ENCODE assay signal across 9 mouse cellular contexts in the genomic region with DNA sequence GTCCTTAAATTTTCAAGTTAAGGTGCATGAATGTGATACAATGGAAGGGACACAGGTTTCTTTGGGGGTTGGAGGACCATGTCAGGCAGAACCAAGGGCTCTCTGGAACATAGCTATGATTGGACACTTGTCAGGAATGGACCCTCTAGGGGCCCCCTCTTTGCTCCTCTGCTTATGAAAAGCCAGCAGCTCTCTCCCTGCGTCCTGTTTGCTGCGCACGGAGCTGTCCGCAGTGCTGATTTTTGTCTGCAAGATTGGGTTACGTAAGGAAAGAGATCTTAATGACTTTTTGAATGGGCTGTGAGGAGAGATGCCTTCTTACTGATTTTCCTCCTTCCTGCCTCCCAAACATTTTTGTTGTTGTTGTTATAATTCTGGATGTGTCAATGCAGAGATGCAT. TPM values are rescaled to one million over a fixed set of nuclear protein-coding genes. Genes with fewer than 3 reads are reported as not detected.
A peak's percentile ranks its signal among the peaks of the same experiment; 100 is the strongest.
DNase-seq lines count a peak whose midpoint lies in the region; ATAC-seq lines count a peak whose summit lies in the region.
"Had no signal": no experiment of that assay in that cellular context is flagged by ENCODE, and none has a peak within 500 bp of the region (broad histone marks: within the 10 kb centered on the region; RNA-seq: fewer than 3 reads in every experiment).

No protein-coding gene starts in this region.

- no peaks in the 10 kb centered on the region for H3K4me1 ChIP-seq in kidney, embryonic 14.5 days (ENCODE audit: control insufficient read depth, insufficient read depth, low read length)
- H3K4me1 ChIP-seq: limb, embryonic 15.5 days had no signal

- no peak overlapping the region for H3K27ac ChIP-seq in kidney, embryonic 14.5 days (ENCODE audit: low read depth, low read length)
- H3K27ac ChIP-seq: limb, embryonic 15.5 days had no signal

- no peaks in the 10 kb centered on the region for H3K9me3 ChIP-seq in kidney, embryonic 14.5 days (ENCODE audit: control insufficient read depth, low read length)
- H3K9me3 ChIP-seq: limb, embryonic 15.5 days had no signal

- no peak overlapping the region for H3K9ac ChIP-seq in kidney, embryonic 14.5 days (ENCODE audit: low read depth, low read length)
- H3K9ac ChIP-seq: limb, embryonic 15.5 days had no signal

- no peaks in the 10 kb centered on the region for H3K27me3 ChIP-seq in kidney, embryonic 14.5 days (ENCODE audit: control insufficient read depth, insufficient read depth, low read length)
- H3K27me3 ChIP-seq: limb, embryonic 15.5 days had no signal

- no peak for ATAC-seq in kidney, embryonic 14.5 days (ENCODE audit: low FRiP score, low TSS enrichment)

- H3K4me2 ChIP-seq in kidney, embryonic 14.5 days (replicated peaks; ENCODE audit: low read depth, low read length) = no peak overlapping the region
- H3K4me2 ChIP-seq: limb, embryonic 15.5 days had no signal

- DNase-seq in kidney, adult 18-20 months = peak; percentile 40
- peak; percentile 42 for DNase-seq in adipocyte (ENCODE audit: low spot score)
- DNase-seq in heart, postnatal 14 days = peak; percentile 61 to 67
- DNase-seq in mesoderm, embryonic 11.5 days (ENCODE audit: low read depth, low spot score) = peak; percentile 86
- DNase-seq in B cell, adult 2 months = no peak
- no peak for DNase-seq in cerebellum, adult 9-11 months
- no peak for DNase-seq in layer of hippocampus, adult 18-20 months (ENCODE audit: low spot score in 2 of 2)

- WGBS in kidney, embryonic 14.5 days = 0% methylated on average over 5 of the region's 5 CpGs

- intact Hi-C loops in heart, postnatal 14 days (cut with DNase I) = no loop called here

- H3K4me3 ChIP-seq in kidney, embryonic 14.5 days (ENCODE audit: low read length) = no peak overlapping the region
- H3K4me3 ChIP-seq: limb, embryonic 15.5 days had no signal

- no peaks in the 10 kb centered on the region for H3K36me3 ChIP-seq in kidney, embryonic 14.5 days (ENCODE audit: control insufficient read depth, insufficient read depth, low read length)
- H3K36me3 ChIP-seq: limb, embryonic 15.5 days had no signal

RNA-seq across cellular contexts. Expression of a gene that starts 18.8 kb away (rescaled TPM):
- polyA plus RNA-seq in kidney, embryonic 14.5 days (2014; fragmentation: Nextera tagmentation; extraction: Ambion mirVana) = 6.2 and 11.1 TPM in 2 replicates
- 1 to 10 TPM; 2.6 to 2.9 TPM for total RNA-seq in heart, postnatal 14 days (2021)
- 1 to 10 TPM; 6.6 to 7.0 TPM for total RNA-seq in layer of hippocampus, adult 18-20 months (2021)

RNA-seq across cellular contexts. Expression of a gene that starts 28.7 kb away (rescaled TPM):
- polyA plus RNA-seq in kidney, embryonic 14.5 days (2014; fragmentation: Nextera tagmentation; extraction: Ambion mirVana) = 0.13 TPM in 1 of 2 replicates, not detected in the other
- not detected for total RNA-seq in heart, postnatal 14 days (2021)
- 10 to 100 TPM; 28.5 to 45.8 TPM for total RNA-seq in layer of hippocampus, adult 18-20 months (2021)

Comparison
In these comparisons a context has a peak if more than half of its experiments do, and no peak if none do; other contexts are left out.
1. DNase-seq: peak in kidney, adult 18-20 months (single experiment), adipocyte (single experiment), heart, postnatal 14 days (2 of 2) and mesoderm, embryonic 11.5 days (single experiment); none in B cell, adult 2 months (0 of 2), cerebellum, adult 9-11 months (single experiment) and layer of hippocampus, adult 18-20 months (0 of 2).
2. RNA of a gene that starts 28.7 kb away (total RNA-seq): 28.5 to 45.8 TPM in layer of hippocampus, adult 18-20 months; not detected in heart, postnatal 14 days; every median in the first group is over 10 times any median in the second.